Mouse (Mus musculus) activated CD4-positive, CD25-positive, alpha-beta regulatory T cell, adult 4 months (primary cell): ENCODE results near the gene Bmpr1b. TPM values are rescaled to one million over a fixed set of nuclear protein-coding genes. Genes with fewer than 3 reads are reported as not detected.

ENCODE experiments used
- ATAC-seq: one replicate; pipeline ENCODE4 v1.8.0; 2017
- polyA plus RNA-seq, 2 experiments: library from polyadenylated mRNA; unstranded; fragments of 100-300 nt; shearing (Covaris generic); gene quantifications; one replicate each; pipeline ENCODE4 v1.2.1; 2017

Bmpr1b gene
- polyA plus RNA-seq, 2 experiments from 2014 or later, result not detected

GRCm38 (mm10) chr3:141809581-141809980, 359.6 kb downstream of the Bmpr1b start:
- no peak for ATAC-seq

GRCm38 (mm10) chr3:141804133-141804532, 365.1 kb downstream of the Bmpr1b start:
- ATAC-seq, result no peak

GRCm38 (mm10) chr3:141797789-141798188, 371.4 kb downstream of the Bmpr1b start:
- ATAC-seq, result no peak

GRCm38 (mm10) chr3:141797372-141797771, 371.9 kb downstream of the Bmpr1b start:
- no peak for ATAC-seq

GRCm38 (mm10) chr3:141794371-141794770, 374.9 kb downstream of the Bmpr1b start:
- ATAC-seq, result no peak

- ATAC-seq, result no peak
Observed at GRCm38 (mm10) chr3:141793755-141794154, 375.5 kb downstream of the Bmpr1b start.

GRCm38 (mm10) chr3:141792106-141792505, 377.1 kb downstream of the Bmpr1b start:
- no peak for ATAC-seq

GRCm38 (mm10) chr3:141791026-141791780, 378.0 kb downstream of the Bmpr1b start:
- ATAC-seq, result no peak

Other genes starting within 250 kb of the Bmpr1b start
- 10 to 100 TPM; 21.1 to 26.6 TPM for gene Pdlim5, start 226.3 kb upstream of the Bmpr1b start, polyA plus RNA-seq